Mouse (Mus musculus): ENCODE results near the gene Acsm4.

DNA sequence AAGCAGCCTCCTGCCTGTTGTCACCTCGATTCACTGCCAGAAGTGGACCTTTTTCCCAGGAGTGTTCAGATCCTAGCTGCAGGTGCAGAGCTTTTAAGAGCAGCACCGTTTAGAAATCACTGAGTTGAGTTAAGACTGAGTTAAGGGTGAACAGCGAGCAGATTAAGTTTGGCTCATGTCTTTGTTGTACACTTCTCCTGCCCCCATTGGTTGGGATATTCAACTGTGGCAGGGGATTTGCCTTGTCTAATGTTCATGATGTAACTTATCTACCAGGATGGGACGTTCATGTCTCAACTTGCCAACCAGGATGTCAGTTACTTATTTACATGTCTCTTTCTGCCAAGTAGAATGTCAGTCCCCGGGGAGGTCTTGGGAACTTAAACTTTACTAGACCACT lies 47.5 kb upstream of the Acsm4 start:
- TF ChIP-seq CTCF (IDR thresholded peaks at IDR 0.05; ENCODE audit: control insufficient read depth, insufficient read depth, low read length) = no peak
- TF ChIP-seq POLR2A (IDR thresholded peaks at IDR 0.05; ENCODE audit: borderline replicate concordance, control insufficient read depth, low read depth, low read length) = no peak
